Mouse (Mus musculus): ENCODE measurements at regions not wholly inside any gene's neighbourhood (a gene's known extent, or its start where the extent isn't known, plus 50 kb on each side); places are given as distances from the start of the nearest gene placed in this dataset.

DNA sequence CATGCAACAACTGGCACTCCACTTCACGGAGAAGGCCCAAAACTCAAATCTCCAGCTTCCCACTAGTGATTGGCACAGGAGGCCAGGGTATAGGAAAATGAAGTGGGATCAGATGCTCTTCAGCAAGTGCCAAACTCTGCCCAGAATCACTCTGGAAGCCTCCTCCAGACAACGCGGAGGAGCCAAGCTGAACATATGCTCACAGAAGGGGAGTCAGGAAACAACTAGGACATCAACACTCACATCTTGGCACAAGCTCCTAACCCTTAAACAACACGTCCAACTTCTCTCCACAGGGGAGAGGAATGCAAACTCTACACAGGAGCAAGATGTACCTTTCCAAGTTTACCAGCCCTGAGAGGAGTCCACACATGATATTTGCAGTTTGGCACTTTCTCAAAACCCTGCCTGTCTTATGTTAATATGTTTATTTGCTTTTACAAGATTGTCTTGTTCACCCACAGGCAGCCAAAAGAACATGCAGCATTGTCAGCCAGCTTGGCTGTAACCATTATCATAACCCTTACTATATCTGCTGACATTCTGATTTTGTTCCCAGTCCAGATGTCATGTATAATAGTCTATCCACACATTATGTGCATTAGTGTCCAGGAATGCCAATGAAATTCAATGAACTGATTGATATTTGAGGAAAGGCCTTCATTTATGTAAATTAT is 440.1 kb upstream of the B3galt2 start:
- 84% methylated on average over 4 of the region's 4 CpGs for WGBS
- no peak overlapping the region for H3K27ac ChIP-seq (ENCODE audit: low read length)
- no peaks in the 10 kb centered on the region for H3K4me1 ChIP-seq (ENCODE audit: control insufficient read depth, insufficient read depth, low read length)
- no peaks in the 10 kb centered on the region for H3K27me3 ChIP-seq (ENCODE audit: control insufficient read depth, insufficient read depth, low read length)
- H3K9ac ChIP-seq (replicated peaks; ENCODE audit: low read depth, low read length), result no peak overlapping the region
- H3K4me3 ChIP-seq (ENCODE audit: low read depth, low read length), result no peak overlapping the region
- no peaks in the 10 kb centered on the region for H3K9me3 ChIP-seq (ENCODE audit: control insufficient read depth, low read depth, low read length)
- H3K4me2 ChIP-seq (replicated peaks; ENCODE audit: low read depth, low read length), result no peak overlapping the region
- H3K36me3 ChIP-seq (ENCODE audit: control insufficient read depth, insufficient read depth, low read length), result no peaks in the 10 kb centered on the region
- ATAC-seq (ENCODE audit: insufficient number of reproducible peaks, insufficient read depth, low FRiP score, low read depth), result no peak

DNA sequence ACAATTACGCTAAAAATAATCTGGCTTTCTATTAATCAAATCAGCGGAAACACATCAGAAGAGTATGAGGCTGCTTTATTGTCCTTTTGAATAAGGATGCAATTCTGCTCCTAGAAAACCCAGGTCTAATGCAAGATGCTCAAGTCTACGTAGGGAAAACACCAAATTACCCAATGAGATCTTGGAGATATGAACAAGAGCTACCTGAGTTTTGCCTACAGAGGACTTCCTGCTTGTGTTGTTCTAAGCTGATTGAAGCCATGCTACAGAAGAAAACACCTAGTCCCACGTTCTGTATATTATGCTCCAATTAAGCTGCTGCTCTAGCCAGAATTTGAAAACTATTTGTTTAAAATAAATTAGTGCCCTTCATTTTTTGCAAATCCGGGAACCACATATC is 439.5 kb upstream of the B3galt2 start:
- H3K27ac ChIP-seq (ENCODE audit: low read length), result no peak overlapping the region
- WGBS, result 82% methylated on average over 5 of the region's 5 CpGs
- ATAC-seq (ENCODE audit: insufficient number of reproducible peaks, insufficient read depth, low FRiP score, low read depth), result no peak
- no peaks in the 10 kb centered on the region for H3K27me3 ChIP-seq (ENCODE audit: control insufficient read depth, insufficient read depth, low read length)
- no peaks in the 10 kb centered on the region for H3K36me3 ChIP-seq (ENCODE audit: control insufficient read depth, insufficient read depth, low read length)
- H3K9me3 ChIP-seq (ENCODE audit: control insufficient read depth, low read depth, low read length), result no peaks in the 10 kb centered on the region
- no peaks in the 10 kb centered on the region for H3K4me1 ChIP-seq (ENCODE audit: control insufficient read depth, insufficient read depth, low read length)
- H3K4me2 ChIP-seq (replicated peaks; ENCODE audit: low read depth, low read length), result no peak overlapping the region
- H3K9ac ChIP-seq (replicated peaks; ENCODE audit: low read depth, low read length), result no peak overlapping the region
- H3K4me3 ChIP-seq (ENCODE audit: low read depth, low read length), result no peak overlapping the region

DNA sequence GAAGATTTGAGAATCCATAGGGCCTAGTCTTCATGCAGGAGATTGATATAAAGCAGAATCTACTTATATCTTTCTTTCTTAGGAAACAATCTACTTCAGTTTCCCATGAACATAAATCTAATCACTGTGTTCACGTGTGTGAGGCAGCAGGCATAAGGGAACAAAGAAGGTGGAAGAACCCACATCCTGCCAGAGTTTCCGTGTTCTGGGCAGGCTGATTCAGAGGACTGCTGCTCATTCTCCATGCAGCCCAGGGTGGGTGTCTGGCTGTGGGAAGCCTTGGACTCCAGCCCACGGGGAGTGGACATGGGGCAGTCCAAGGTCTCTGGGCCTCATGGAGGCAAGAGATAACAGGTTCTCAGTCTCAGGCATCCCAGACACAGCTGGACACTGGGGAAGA is 438.3 kb upstream of the B3galt2 start:
- H3K4me3 ChIP-seq (ENCODE audit: low read depth, low read length), result no peak overlapping the region
- H3K9ac ChIP-seq (replicated peaks; ENCODE audit: low read depth, low read length), result no peak overlapping the region
- 79% methylated on average over 3 of the region's 3 CpGs for WGBS
- H3K36me3 ChIP-seq (ENCODE audit: control insufficient read depth, insufficient read depth, low read length), result no peaks in the 10 kb centered on the region
- no peaks in the 10 kb centered on the region for H3K9me3 ChIP-seq (ENCODE audit: control insufficient read depth, low read depth, low read length)
- no peaks in the 10 kb centered on the region for H3K4me1 ChIP-seq (ENCODE audit: control insufficient read depth, insufficient read depth, low read length)
- no peaks in the 10 kb centered on the region for H3K27me3 ChIP-seq (ENCODE audit: control insufficient read depth, insufficient read depth, low read length)
- no peak overlapping the region for H3K27ac ChIP-seq (ENCODE audit: low read length)
- ATAC-seq (ENCODE audit: insufficient number of reproducible peaks, insufficient read depth, low FRiP score, low read depth), result no peak
- no peak overlapping the region for H3K4me2 ChIP-seq (replicated peaks; ENCODE audit: low read depth, low read length)

DNA sequence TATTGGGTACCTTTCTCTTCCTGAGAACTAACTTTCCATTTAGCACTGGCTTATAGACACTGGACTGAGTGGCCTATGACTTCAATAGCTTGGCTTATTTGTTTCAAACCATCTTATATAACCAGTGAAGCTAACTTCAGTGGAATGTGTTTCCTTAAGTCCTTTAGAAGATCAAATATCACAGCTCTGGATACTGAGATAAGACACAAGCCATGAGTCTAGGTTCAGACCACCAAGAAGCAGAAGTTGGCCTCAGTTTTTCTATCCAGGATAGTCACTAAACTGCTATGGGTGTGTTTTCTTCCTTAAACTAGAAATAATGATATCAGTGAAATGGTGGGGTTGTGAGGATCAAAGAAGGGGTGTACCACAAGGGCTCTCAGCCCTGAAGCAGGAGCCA is 436.4 kb upstream of the B3galt2 start:
- Histone ChIP-seq H3K4me3 (ENCODE audit: low read depth, low read length) (no peak overlapping the region), H3K4me2 (replicated peaks; ENCODE audit: low read depth, low read length) (no peak overlapping the region), H3K4me1 (ENCODE audit: control insufficient read depth, insufficient read depth, low read length) (no peaks in the 10 kb centered on the region), H3K9me3 (ENCODE audit: control insufficient read depth, low read depth, low read length) (no peaks in the 10 kb centered on the region), H3K27ac (ENCODE audit: low read length) (no peak overlapping the region), H3K9ac (replicated peaks; ENCODE audit: low read depth, low read length) (no peak overlapping the region), H3K36me3 (ENCODE audit: control insufficient read depth, insufficient read depth, low read length) (no peaks in the 10 kb centered on the region), H3K27me3 (ENCODE audit: control insufficient read depth, insufficient read depth, low read length) (no peaks in the 10 kb centered on the region)
- ATAC-seq (ENCODE audit: insufficient number of reproducible peaks, insufficient read depth, low FRiP score, low read depth), result no peak

DNA sequence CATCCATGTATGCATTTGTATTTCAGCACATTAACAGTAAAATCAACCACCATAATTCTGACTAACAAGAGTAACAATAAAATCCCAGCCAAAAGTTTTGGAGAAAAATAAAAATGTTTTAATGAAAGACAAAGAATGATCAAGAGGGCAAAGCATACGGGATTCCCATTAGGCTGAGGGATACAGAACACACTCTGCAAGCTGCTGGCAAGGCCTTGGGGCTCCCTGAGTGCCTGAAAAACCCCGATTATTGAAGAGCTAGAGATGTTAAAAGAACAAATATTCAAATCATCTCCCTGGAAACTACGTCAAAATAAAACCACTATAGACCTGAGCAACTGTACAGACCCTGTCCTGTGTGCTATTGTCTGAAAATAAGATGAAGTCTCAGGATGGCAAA is 433.5 kb upstream of the B3galt2 start:
- Histone ChIP-seq H3K9ac (replicated peaks; ENCODE audit: low read depth, low read length) (no peak overlapping the region), H3K9me3 (ENCODE audit: control insufficient read depth, low read depth, low read length) (no peaks in the 10 kb centered on the region), H3K36me3 (ENCODE audit: control insufficient read depth, insufficient read depth, low read length) (no peaks in the 10 kb centered on the region), H3K27me3 (ENCODE audit: control insufficient read depth, insufficient read depth, low read length) (no peaks in the 10 kb centered on the region), H3K4me2 (replicated peaks; ENCODE audit: low read depth, low read length) (no peak overlapping the region), H3K27ac (ENCODE audit: low read length) (no peak overlapping the region), H3K4me3 (ENCODE audit: low read depth, low read length) (no peak overlapping the region), H3K4me1 (ENCODE audit: control insufficient read depth, insufficient read depth, low read length) (no peaks in the 10 kb centered on the region)
- ATAC-seq (ENCODE audit: insufficient number of reproducible peaks, insufficient read depth, low FRiP score, low read depth), result no peak
- WGBS, result 84% methylated on average over 3 of the region's 3 CpGs

DNA sequence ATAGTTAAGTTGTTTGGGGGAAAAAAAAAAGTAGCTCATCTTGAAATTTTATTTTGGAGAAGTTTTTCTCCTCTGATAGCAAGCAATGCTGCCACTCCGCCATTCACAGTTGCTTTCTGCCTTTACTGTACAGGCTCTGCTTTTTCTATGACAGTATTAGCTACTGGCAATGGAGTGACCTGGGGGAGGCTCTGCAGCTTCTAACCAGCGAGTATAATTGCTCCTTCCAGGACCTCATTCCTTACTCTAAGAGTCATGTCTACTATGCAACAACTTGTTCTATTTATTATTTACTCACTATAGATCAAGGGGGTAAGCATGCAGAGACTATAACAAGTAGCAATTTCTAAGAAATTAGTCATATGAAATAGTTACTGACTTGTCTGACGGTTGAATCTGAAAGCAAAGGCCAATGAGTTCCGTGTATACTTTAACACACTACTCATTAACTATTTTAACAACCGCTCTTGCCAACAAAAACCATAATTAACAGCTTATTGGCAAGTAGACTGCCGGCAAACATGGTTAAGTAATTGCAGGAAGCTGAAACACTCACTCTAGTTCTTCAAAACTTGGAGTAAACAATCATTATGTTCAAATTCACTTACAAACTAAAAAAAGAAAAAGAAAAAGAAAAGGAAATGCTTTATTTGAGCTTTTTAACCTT is 432.9 kb upstream of the B3galt2 start:
- no peak overlapping the region for H3K4me2 ChIP-seq (replicated peaks; ENCODE audit: low read depth, low read length)
- H3K4me1 ChIP-seq (ENCODE audit: control insufficient read depth, insufficient read depth, low read length), result no peaks in the 10 kb centered on the region
- H3K4me3 ChIP-seq (ENCODE audit: low read depth, low read length), result no peak overlapping the region
- no peaks in the 10 kb centered on the region for H3K9me3 ChIP-seq (ENCODE audit: control insufficient read depth, low read depth, low read length)
- WGBS, result 78% methylated on average over 6 of the region's 6 CpGs
- no peak overlapping the region for H3K9ac ChIP-seq (replicated peaks; ENCODE audit: low read depth, low read length)
- no peaks in the 10 kb centered on the region for H3K36me3 ChIP-seq (ENCODE audit: control insufficient read depth, insufficient read depth, low read length)
- no peaks in the 10 kb centered on the region for H3K27me3 ChIP-seq (ENCODE audit: control insufficient read depth, insufficient read depth, low read length)
- no peak overlapping the region for H3K27ac ChIP-seq (ENCODE audit: low read length)
- no peak for ATAC-seq (ENCODE audit: insufficient number of reproducible peaks, insufficient read depth, low FRiP score, low read depth)

DNA sequence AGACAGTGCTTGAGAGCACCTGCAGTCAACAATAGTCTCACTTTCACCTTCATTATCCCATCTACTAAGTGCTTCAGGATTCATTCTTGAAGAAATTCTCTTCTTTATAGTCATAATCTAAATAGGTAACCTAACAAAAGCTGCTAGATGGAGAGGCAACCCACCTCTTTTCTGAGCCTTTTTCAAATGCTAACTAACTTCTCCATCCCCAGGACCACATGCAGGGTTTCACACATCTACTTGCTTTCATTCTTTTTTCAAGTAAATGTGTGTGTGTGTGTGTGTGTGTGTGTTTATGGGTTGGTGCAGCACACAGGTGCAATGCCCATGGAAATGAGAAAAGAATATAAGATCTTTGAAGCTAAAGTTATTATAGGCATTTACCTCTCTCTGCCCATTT is 423.1 kb upstream of the B3galt2 start:
- no peak for ATAC-seq (ENCODE audit: insufficient number of reproducible peaks, insufficient read depth, low FRiP score, low read depth)
- Histone ChIP-seq H3K4me3 (ENCODE audit: low read depth, low read length) (no peak overlapping the region), H3K27me3 (ENCODE audit: control insufficient read depth, insufficient read depth, low read length) (no peaks in the 10 kb centered on the region), H3K36me3 (ENCODE audit: control insufficient read depth, insufficient read depth, low read length) (no peaks in the 10 kb centered on the region), H3K4me1 (ENCODE audit: control insufficient read depth, insufficient read depth, low read length) (no peaks in the 10 kb centered on the region), H3K4me2 (replicated peaks; ENCODE audit: low read depth, low read length) (no peak overlapping the region), H3K9me3 (ENCODE audit: control insufficient read depth, low read depth, low read length) (no peaks in the 10 kb centered on the region), H3K27ac (ENCODE audit: low read length) (no peak overlapping the region), H3K9ac (replicated peaks; ENCODE audit: low read depth, low read length) (no peak overlapping the region)

DNA sequence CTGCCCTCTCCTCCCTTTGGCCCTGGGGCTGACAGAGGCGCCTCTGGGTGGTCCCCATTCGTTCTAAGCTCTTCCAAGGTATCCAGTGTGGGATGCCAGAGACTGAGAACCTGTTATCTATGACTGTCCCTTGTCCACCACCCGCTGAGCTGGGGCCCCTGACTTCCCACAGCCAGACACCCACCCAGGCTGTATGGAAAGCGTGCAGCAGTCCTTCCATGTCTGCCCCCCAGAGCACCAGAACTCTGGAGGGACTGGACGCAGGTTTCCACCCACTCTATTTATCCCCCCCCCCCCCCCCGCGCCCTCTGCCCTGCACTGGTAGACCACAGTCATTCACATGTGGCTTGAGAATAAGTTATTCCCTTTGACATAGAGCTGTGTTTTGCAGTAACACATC is 408.5 kb upstream of the B3galt2 start:
- ATAC-seq (ENCODE audit: insufficient number of reproducible peaks, insufficient read depth, low FRiP score, low read depth), result no peak
- H3K27ac ChIP-seq (ENCODE audit: low read length), result no peak overlapping the region
- H3K9ac ChIP-seq (replicated peaks; ENCODE audit: low read depth, low read length), result no peak overlapping the region
- no peak overlapping the region for H3K4me3 ChIP-seq (ENCODE audit: low read depth, low read length)
- H3K4me1 ChIP-seq (ENCODE audit: control insufficient read depth, insufficient read depth, low read length), result no peaks in the 10 kb centered on the region
- whole genome bisulfite sequencing, result 90% methylated on average over 7 of the region's 7 CpGs
- H3K27me3 ChIP-seq (ENCODE audit: control insufficient read depth, insufficient read depth, low read length), result no peaks in the 10 kb centered on the region
- no peak overlapping the region for H3K4me2 ChIP-seq (replicated peaks; ENCODE audit: low read depth, low read length)
- H3K9me3 ChIP-seq (ENCODE audit: control insufficient read depth, low read depth, low read length), result no peaks in the 10 kb centered on the region
- H3K36me3 ChIP-seq (ENCODE audit: control insufficient read depth, insufficient read depth, low read length), result no peaks in the 10 kb centered on the region
